Mouse (Mus musculus) testis, adult 10 weeks (tissue): ENCODE results near the gene Cox8c. TPM values are rescaled to one million over a fixed set of nuclear protein-coding genes. Genes with fewer than 3 reads are reported as not detected.

Experiments used
- polyA plus RNA-seq: library from polyadenylated mRNA; stranded (reverse); fragments of 350-450 nt; fragmentation: Illumina TruSeq; extraction: RNeasy Lipid Tissue Mini Kit (QIAGEN cat#74804); gene quantifications from one replicate; pipeline ENCODE4 v1.2.3, GENCODE M21; 2014; ENCODE audit warnings: low read depth, low replicate concordance

The Cox8c gene
- 900 TPM for polyA plus RNA-seq

GRCm38 (mm10) chr12:102899091-102899490 is at the start of gene Cox8c:
Gene Cox8c (plus strand): TSS chr12:102899316.

GRCm38 (mm10) chr12:102878031-102878823 is 20.9 kb upstream of the Cox8c start, which contains the start of gene Btbd7:
Gene Btbd7 (minus strand): TSS chr12:102878471.

DNA sequence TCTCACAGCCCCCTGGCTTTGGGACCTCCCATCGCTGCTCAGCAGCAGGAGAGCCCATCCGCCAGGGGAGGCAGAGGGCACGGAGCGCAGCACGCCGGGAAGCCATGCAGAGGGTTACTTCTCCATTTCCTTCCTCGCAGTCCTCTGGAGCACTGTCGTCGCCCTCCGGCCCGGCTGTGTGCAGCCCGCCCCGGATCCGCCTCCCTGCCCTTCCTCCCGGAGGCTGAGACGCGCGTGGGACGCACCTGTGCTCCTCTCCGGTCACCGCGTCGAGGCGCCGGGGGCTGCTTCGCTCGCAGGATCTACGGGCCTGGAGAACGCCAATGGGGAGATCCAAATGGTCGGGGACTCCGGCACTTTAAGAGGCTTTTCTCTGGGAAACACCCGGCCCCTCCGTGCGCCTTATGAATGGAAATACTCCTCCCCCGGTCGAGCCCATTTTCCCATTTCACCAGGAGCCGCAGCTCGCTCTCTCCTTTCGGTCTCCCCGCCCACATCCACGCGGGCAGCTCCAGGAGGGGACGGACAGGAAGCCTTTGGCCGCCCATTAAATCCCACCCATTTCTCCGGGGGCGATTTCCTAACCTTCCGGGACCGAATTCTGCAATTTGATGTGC is 49.8 kb downstream of the Cox8c start, which contains the start of gene Unc79:
TSS of gene Unc79 (plus strand) at position 82 of the 617 bp plus-strand sequence.

Other genes starting within 250 kb of the Cox8c start
- 1.3 TPM for gene Itpk1, start 194.4 kb upstream of the Cox8c start, polyA plus RNA-seq
- 57.4 TPM for gene Moap1, start 155.7 kb upstream of the Cox8c start, polyA plus RNA-seq
- 3.4 TPM for gene Tmem251, start 155.6 kb upstream of the Cox8c start, polyA plus RNA-seq
- gene Gm28051, start 141.6 kb upstream of the Cox8c start, polyA plus RNA-seq = not detected
- 9.2 TPM for gene Gon7, start 141.5 kb upstream of the Cox8c start, polyA plus RNA-seq
- 106 TPM for gene Ubr7, start 141.3 kb upstream of the Cox8c start, polyA plus RNA-seq
- 74.1 TPM for gene Gm20604, start 140.6 kb upstream of the Cox8c start, polyA plus RNA-seq
- 61.4 TPM for gene Btbd7, start 20.8 kb upstream of the Cox8c start, polyA plus RNA-seq
- gene Unc79, start 49.5 kb downstream of the Cox8c start, polyA plus RNA-seq = 0.69 TPM